Mouse (Mus musculus) induced T-regulatory cell, adult 2 months (primary cell): ENCODE data around the gene Fsd2.

Experiments used
- DNase-seq: peaks from one replicate; pipeline ENCODE4 v3.0.0-alpha.2; 2012; ENCODE audit warnings: low read depth

Fsd2 gene

DNA sequence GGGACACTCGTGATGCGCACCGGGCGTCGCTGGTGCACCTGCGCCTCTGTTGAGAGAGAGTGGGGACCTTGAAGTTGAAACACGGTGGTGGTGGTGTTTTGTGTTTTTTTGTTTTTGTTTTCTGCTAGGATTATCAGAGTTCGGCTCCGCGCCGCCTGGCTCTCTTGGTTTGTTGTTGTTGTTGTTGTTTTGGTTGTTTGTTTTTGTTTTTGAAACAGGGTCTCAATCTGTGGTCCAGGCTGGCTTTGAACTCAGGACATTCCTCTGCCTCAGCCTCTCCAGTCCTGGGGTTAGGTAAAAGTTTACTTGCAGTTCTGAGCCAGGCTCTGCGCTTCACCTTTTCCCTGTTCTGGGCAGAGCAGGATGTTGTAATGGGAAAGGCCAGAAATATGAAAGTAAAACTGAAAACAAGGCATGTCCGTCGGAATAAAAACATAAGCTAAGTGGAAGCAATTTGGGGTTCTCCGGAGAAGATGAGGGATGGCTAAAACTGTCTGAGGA lies 5.2 kb upstream of the Fsd2 start:
- DNase-seq = peak; percentile 72

DNA sequence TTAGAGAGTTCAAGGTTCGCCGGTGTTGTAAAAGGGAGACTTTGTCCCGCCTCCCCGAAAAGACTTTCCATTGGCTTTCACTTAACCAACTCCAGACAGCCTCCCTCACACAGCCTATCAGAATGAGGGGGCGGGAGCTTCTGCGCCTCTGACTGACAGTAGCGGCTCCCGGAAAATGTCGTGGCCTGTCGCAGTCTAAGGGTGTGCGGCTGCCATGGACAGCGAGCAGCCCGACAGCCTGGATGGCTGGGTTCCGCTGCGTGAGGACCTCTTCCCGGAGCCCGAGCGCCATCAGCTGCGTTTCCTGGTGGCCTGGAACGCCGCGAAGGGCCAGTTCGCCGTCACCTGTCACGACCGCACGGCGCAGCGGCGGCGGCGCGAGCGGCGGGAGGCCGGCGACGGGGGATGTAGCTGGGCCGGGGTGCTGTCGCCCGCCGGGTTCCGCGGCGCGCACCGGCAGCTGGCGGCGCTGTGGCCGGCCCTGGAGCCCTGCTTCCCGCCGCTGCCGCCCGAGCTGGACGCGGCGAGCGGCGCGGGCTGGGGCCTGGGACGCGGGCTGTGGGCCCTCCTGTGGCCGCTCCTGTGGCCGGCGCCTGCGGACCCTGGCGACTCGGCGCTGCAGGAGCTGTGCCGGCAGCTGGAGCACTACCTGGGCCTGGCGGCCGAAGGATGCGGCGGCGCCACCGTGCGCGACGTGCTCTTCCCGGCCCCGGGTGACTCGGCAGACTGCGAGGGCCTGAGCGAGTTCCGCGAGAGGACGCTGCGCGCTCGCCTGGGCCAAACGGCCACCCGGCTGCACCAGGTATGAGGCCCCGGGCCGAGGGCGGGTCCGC lies 4.6 kb upstream of the Fsd2 start, which contains the start of gene Whamm:
Gene Whamm (plus strand): TSS at position 159 of the 833 bp plus-strand sequence.
- peak; percentile 96 for DNase-seq

DNA sequence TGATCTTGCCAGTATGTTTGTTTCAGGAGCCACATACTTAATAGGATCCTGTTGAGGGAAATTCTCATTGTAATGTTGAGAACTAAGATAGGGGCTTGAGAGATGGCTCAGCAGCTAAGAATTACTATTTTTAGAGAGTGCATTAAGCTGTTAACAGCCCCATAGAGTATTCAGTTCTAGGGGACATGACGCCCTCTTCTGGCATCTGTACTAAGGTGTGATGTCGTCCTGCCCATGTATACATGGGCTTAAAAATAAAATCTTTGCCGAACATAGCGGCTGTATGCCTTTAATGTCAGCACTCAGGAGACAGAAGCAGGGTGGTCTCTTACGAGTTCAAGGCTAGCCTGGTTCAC lies 4.0 kb upstream of the Fsd2 start:
- DNase-seq = no peak

DNA sequence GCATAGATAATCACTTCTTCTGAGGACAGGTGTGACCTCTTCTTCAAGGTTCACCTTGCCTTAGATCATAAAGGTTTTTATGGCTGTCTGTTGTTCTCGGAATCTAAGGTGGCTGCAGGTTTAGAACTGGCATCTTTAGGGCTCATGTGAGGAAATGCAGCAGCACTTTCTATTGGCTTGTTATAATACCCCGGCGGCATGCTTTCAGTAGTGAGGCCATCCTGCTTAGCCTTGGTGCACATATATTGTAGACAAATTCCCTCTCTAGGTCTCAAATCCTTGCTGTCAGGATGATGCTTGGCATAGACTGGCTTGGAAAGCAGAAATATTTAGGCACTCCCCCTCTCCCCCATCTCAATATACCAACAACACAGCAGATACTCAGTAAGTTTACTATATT lies 3.5 kb upstream of the Fsd2 start:
- no peak for DNase-seq

DNA sequence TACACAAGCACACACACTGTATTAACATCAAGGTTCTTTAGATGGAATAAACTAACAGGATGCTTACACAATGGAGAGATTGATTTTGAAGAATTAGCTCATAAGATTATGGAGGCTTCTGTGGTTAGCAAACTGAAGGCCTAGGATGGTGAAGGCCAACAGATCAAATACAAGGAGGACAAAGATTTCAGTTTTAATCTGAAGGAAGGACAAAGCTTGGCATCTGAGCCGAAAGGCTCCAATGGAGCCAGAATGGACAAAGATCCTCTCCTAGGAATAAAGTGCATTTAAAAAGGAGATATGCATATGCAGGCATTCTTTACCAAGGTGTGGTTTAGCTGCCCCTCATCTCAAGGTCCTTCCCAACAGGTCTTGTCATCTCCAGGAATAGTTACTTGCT lies 3.1 kb upstream of the Fsd2 start:
- DNase-seq = no peak

DNA sequence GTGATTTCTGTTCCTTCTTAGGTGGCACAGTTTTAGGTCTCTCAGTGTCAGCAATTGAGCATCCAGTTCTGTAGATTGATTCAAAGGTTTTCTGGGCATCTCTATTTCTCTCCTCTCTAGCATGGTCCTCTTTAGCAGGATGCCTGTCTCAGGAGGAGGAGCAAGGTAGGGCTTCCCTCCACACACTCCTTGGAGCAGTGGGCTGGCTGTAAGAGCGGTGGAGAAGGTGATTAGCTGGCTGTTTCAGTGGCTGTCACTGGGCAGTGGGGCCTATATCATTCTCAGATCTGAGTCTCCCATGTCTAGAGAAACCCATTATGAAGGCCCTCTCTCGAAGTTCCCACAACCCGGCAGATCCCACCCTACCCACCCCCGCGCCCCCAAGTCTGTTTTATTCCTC lies 652 bp upstream of the Fsd2 start:
- no peak for DNase-seq

DNA sequence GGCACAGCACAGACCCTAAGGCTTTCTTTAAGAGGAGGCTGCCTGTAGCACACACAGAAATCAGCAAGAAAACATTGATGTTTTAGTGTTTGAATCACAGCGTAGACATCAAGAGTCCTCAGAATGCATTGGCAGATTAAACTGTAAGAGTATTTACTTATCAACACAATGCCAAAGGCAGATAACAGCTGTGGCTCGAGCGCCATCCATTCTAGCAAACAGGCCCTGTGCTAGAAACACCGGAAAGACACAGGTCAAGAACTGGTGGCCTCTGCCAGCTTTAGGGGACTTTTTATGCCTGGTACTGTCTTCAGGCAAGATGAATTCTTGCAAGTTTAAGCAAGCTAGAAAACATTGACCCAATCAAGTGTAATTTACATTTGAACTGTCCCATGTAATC lies 412 bp downstream of the Fsd2 start:
- DNase-seq = no peak

DNA sequence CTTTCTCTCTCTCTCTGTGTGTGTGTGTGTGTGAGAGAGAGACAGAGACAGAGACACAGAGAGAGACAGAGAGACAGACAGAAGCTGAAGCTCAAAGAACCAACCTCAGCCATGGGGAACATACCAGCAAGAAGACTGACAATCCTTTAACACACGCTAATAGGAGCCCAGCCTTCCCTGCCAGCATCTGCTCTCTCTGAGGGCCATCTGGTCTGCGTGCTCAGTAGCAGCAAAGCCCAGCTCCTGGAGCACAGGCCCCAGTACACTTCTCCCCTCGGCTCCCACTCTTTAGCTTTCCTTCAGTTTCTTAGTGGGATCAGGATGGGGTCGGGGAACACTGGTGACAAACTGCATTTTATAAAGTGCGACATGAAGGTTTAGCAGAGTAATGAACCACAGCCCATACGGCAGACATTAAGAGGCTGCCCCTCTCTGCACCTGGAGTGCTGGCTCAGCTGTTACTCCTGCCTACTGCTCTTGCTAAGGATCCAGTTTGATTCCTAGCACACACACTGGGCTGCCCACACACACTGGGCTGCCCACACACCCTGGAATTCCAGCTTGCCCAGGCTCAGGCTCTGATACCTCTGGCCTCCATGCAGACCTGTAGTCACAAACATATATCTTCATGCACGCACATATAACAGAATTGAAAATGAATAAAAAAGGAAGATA lies 1.2 kb downstream of the Fsd2 start:
- no peak for DNase-seq

DNA sequence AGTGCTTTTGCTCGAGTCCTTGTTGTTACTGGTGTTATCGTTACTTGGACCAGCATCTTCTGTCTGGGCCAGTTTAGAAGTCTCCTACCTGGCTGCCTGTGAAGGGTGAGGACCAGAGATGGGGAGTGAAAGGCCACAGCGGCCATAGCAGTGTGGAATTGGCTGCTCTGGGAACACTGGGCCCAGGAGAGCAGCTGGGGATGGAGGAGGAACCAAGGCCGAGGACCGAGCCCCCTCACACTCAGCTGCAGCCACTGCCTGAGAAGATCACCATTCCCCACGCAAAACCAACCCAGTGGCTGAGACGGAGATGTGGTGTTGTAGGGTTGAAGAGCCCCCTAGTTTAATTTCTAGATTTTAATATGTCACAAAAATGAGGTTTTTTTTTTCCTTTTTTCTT lies 2.0 kb downstream of the Fsd2 start:
- no peak for DNase-seq

DNA sequence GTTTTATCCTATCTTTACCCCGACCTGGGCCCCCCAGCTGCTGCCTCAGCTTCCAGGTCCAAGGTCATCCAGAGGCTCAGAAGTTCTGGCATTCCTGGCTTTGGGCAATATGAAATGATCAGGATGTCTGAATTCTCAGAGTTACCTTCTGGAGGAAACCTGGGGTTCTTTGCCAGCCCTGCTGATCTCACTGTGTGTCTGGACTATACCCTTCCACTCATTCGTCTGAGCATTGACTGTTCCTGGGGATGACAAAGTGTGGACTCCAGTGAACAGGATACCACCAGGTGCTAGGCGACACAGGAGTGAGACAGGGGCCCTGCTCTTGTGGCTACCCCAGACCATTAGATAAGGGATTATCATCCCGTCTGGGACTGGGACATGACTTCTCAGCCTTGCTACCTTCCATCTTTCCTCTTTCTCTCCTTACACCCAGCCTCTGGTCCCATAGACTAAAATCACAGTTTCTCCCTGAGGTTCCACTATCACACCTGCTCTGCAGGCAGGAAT lies 3.2 kb downstream of the Fsd2 start:
- DNase-seq = no peak

DNA sequence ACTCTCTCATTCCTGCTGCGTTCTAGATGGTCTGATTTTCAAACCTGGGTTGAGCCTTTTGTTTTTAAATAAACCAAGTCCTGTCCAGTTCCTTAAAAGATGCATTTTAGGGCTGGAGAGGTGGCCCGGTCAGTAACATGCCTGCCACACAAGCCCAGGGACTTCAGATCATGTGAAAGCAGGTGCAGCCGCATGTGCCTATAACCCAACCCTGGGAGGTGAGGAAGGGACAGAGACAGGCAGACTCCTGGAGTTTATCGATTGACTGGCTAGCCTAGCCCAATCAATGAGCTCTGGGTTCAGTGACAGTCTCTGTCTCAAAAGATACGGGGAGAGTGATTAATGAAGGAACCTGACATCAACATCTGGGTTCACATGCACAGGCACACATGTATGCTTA lies 5.5 kb downstream of the Fsd2 start:
- DNase-seq = no peak

DNA sequence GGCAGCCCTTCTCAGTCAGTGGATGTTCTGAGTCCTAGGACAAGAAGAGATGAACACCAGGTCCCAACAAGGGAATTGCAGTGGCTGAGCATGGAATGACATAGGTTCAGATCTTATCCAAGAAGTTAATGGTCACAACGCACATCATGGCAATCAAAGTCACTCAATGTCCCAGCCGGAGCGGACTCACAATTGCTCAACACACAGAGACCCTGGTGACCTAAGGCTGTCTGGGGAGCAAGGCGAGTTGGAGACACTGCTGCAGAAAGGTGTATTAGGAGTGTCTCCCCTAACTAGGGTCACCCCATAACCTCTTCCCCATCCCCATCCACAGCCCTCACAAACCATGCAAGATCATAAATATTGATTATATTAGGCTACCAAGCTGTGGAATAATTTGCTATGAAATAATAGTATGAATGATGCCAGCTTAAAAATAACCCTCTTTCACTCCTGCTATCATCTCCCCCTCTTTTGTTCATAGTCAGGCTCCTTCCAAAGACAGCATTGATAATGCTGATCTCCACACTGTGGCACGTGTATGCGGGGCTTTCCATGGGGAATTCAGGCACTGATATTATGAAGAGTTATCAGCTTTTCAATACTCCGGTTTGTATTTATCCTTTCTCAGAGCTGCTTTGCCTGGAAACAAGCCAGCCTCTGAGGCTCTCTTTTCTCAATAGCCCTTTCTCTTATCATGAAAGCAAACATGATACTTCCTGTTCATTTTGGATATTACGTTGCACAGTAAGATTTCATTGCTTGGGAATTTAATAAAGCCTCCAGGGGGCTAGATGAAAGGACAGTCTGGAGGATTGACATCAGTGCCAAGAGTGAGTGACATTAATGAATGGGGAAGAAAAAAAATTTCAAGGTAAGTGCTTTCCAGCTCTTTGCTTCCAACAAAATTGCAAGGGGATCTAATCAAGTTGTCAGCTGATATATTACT lies 6.4 kb downstream of the Fsd2 start:
- DNase-seq = no peak

DNA sequence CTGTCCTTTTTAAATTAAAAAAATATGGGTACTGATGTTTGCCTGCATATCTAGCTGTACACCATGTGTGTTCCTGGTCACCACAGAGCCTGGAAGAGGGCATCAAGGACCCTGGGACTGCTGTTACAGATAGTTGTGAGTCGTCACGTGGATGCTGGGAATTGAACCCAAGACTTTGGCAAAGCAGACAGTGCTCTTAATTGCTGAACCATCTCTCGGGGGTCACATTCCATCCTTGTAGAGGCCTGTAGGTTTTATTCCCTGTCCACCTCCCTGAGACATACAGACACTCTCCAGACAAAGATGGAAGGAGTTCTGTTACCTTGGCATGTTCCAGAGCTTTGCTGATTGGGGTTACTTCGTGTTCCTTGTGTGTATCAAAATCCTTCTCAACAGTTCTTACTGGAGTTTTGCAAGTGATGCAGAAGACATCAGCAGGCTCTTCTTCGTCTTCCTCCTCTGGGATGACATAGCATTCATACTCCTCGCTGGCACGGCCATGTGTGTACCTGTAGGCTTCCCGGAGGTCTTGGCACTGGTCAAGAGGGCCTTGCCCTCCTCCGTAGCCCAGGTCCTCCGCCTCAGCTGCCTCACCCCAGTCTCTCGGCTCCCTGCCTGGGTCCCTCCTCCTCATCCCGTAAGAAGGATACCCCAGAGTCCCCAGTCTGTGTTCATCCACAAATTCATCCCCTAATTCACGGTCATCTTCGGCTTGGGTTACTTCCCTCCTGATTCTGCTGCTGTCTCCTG lies 7.3 kb downstream of the Fsd2 start:
- no peak for DNase-seq

DNA sequence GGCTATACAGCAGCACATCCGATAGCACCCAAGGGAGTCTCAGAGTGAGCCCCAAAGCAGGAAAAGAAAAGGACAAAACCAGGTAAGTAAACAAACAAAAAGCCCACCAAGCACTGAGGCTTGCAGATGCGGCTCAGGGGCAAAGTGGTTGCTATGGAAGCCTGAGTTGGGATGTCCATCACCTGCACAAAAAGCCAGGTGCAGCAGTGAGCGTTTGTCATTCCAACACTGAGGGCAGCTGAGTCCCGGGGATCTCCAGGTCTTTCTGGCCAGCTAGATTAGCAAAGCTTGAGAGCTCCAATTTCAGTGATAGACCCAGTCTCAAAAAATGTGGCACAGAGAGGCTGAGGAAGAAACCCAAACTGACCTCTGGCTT lies 8.8 kb downstream of the Fsd2 start:
- no peak for DNase-seq

DNA sequence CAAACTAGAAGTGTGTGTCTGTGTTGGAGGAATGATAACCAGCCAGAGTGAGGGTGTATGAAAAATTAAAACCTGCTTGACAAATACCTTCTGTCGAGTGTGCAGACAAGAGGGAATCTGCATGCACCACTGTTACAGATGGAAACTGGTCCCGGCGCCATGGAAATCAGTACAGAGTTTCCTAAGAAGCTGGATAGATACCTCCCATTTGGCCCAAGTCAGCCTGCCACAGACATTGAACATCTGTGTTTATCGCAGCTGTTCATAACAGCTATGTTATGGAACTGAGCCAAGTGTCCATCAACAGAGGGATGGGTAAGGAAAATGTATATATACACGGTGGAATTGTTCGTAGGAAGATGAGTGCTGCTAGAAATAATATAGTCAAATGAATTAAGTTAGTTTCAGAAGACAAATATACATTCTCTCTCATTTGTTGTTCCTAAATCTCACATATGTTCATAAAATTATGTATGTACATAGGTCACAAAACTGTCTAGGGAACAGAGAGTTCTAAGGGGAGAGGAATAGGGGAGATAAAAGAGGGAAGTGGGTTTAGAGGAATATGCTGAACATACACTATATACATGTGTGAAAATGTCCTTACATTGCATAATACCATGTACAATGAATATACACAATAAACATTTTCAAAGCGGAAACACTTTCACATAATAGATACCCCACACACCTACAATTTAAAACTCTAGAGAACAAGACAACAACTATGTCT lies 9.3 kb downstream of the Fsd2 start:
- DNase-seq = no peak

DNA sequence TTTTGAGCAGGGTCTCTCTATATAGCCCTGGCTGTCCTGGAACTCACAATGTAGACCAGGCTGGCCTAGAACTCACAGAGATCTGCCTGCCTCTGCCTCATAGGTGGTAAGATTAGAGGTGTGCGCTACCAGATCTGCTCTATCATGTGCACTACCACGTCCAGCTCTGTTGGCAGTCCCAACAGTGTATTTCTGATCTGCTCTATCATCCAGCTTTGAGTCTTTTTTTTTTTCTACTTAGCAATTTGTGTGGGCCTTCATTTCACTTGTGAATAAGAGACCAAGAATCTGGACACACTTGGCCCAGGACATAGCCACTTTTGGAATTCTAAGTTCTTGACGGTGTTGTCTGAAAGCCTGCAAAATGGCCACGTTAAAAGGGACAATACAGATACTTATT lies 9.9 kb downstream of the Fsd2 start:
- no peak for DNase-seq

DNA sequence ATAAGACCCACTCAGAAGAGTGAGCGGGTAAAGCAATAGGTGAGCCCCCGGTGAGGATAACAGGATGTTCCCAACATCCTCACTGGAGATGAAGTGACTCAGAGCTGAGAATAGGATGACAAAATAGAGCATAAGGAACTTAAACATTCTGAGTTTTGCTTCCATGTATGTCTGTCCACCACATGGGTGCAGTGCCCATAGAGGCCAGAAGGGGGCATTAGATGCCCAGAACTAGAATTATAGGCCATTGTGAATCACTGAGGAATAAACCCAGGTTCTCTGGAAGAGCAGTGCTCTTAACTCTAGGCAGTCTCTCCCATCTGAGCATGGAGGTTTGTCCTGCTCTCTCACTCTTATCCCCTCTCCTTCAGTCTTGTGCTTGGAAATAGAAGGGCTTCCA lies 12.4 kb downstream of the Fsd2 start:
- DNase-seq = peak; percentile 70

DNA sequence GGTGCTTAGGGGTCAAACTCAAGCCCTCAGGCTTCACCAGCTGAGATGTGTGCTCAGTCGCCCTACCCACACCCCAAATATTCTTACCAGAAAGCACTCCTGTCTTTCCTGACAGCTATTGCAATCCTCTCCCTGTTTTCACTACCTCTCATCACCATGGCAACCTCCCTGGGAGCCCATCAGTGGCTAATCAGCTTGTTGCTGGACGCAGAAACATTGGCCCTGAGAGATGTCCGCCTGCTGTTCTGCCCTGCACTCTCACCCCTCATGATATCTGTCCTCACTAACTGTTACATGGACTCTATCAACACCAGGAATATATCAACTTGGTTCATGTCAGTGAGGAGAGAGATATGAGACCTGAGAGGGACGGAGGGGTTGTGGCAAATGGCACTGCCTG lies 13.2 kb downstream of the Fsd2 start:
- DNase-seq = no peak

DNA sequence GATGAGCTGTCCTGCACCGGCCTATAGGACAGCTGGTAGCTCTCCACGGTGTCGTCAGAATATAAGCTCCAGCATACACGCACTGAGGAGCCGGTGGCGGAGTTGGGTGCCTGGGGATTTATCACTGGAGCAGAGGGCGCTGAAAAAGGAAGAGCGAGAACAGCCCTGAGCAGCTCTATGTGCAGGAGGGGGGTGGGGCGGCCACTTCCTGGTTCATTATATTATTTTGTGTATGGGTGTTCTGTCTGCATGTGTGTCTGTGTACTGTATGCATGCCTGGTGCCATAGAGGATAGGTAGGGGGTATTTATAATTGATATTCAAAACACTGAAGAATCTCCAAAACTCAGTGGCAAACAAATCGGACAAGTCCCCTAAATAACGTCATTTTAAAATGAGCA lies 17.9 kb downstream of the Fsd2 start:
- peak; percentile 33 for DNase-seq

DNA sequence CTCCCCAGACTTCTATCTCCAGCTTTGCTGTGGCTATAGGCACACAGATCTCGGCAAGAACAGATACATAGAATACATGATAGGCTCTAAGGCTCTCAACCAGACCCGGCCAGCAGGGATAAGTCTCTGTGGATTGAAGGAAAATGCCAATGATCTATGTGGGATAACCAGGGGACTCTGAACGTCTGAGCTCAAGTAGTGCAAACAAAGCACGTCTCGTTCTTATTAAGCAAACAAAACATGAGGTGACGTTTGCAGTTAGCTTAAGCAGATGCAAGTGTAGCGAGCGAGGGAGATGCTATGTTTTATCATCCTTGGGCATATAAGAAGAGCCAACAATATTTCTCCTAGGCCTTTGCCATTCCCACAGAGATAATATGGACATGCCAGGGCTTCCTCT lies 23.8 kb downstream of the Fsd2 start:
- no peak for DNase-seq
